Mouse (Mus musculus): Measurements from ENCODE around the gene Mfap4. TPM values are rescaled to one million over a fixed set of nuclear protein-coding genes. Genes with fewer than 3 reads are reported as not detected.

The Mfap4 gene
- polyA plus RNA-seq, 1 experiment from 2014 or later, result 163 TPM

DNA sequence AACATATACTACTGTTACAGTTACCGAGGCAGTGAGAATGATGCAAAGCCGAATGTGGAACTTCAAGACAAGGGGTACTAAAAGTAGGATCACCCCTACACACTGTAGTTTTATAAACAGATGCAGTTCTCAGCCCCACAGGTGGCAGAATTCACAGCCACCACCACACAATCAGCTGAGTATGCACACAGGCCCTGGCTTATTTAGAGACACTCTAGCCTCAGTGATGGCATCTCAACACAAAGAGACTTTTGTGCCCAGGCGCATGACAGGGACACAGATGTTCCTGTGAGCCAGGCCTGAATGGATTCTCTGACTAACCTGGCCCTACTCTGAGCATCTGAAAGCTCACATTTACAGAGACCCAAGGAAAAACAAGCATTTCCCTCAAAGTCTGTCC lies 52.1 kb downstream of the Mfap4 start:
- 77% methylated on average over 3 of the region's 3 CpGs for WGBS
- DNase-seq (ENCODE audit: low spot score), result no peak
- H3K9me3 ChIP-seq, result no peaks in the 10 kb centered on the region
- H3K4me1 ChIP-seq, result peaks cover 17% of the 10 kb centered on the region
- H3K27ac ChIP-seq (replicated peaks), result no peak overlapping the region
- peaks cover 36% of the 10 kb centered on the region for H3K36me3 ChIP-seq (replicated peaks)
- H3K4me3 ChIP-seq, result no peak overlapping the region
- H3K27me3 ChIP-seq (replicated peaks; ENCODE audit: low read depth, poor library complexity, severe bottlenecking), result no peaks in the 10 kb centered on the region

Other genes with a start within 250 kb of the Mfap4 start
- 16.7 and 17.6 TPM in 2 replicates for gene Aldh3a2, start 218.0 kb upstream of the Mfap4 start, polyA plus RNA-seq (2016; fragmentation: Nextera tagmentation; extraction: Ambion mirVana)
- not detected in 2 replicates for gene Slc47a2, start 142.6 kb upstream of the Mfap4 start, polyA plus RNA-seq (2016; fragmentation: Nextera tagmentation; extraction: Ambion mirVana)
- gene Slc47a1, start 107.1 kb upstream of the Mfap4 start, polyA plus RNA-seq (2016; fragmentation: Nextera tagmentation; extraction: Ambion mirVana), result 0.05 and 0.08 TPM in 2 replicates
- 0.49 and 1.00 TPM in 2 replicates for gene Rnf112, start 31.3 kb upstream of the Mfap4 start, polyA plus RNA-seq (2016; fragmentation: Nextera tagmentation; extraction: Ambion mirVana)
- gene Mapk7, start 9.0 kb downstream of the Mfap4 start, polyA plus RNA-seq (2016; fragmentation: Nextera tagmentation; extraction: Ambion mirVana), result 97.4 and 103 TPM in 2 replicates
- 44.4 and 49.7 TPM in 2 replicates for gene B9d1, start 19.7 kb downstream of the Mfap4 start, polyA plus RNA-seq (2016; fragmentation: Nextera tagmentation; extraction: Ambion mirVana)
- 24.7 and 25.4 TPM in 2 replicates for gene Epn2, start 94.3 kb downstream of the Mfap4 start, polyA plus RNA-seq (2016; fragmentation: Nextera tagmentation; extraction: Ambion mirVana)
- gene Grap, start 167.8 kb downstream of the Mfap4 start, polyA plus RNA-seq (2016; fragmentation: Nextera tagmentation; extraction: Ambion mirVana), result 6.0 and 6.5 TPM in 2 replicates
- 2.2 and 2.3 TPM in 2 replicates for gene Fam83g, start 198.7 kb downstream of the Mfap4 start, polyA plus RNA-seq (2016; fragmentation: Nextera tagmentation; extraction: Ambion mirVana)
- 0.14 TPM in 1 of 2 replicates, not detected in the other for gene Slc5a10, start 235.4 kb downstream of the Mfap4 start, polyA plus RNA-seq (2016; fragmentation: Nextera tagmentation; extraction: Ambion mirVana)

Data from embryonic facial prominence, embryonic 10.5 days (tissue).